28 mouse cellular contexts compared by ENCODE assay signal in genomic region chr1:135834983-135835382, GRCm38 (mm10). TPM values are rescaled to one million over a fixed set of nuclear protein-coding genes. Genes with fewer than 3 reads are reported as not detected.
DNase-seq lines count a peak whose midpoint lies in the region; ATAC-seq lines count a peak whose summit lies in the region.
"Had no signal": no experiment of that assay in that cellular context is flagged by ENCODE, and none has a peak within 500 bp of the region (broad histone marks: within the 10 kb centered on the region; RNA-seq: fewer than 3 reads in every experiment).

No protein-coding gene starts in this region.

- H3K36me3 ChIP-seq in heart, embryonic 12.5 days = peaks cover 10% of the 10 kb centered on the region; the same call in 1 of the 2 replicates
- no peaks in the 10 kb centered on the region for H3K36me3 ChIP-seq in midbrain, embryonic 11.5 days (ENCODE audit: control insufficient read depth, insufficient read depth, low read length)
- no peaks in the 10 kb centered on the region for H3K36me3 ChIP-seq in midbrain, embryonic 14.5 days (ENCODE audit: control insufficient read depth, insufficient read depth, low read length)
- no peaks in the 10 kb centered on the region for H3K36me3 ChIP-seq in heart, embryonic 16.5 days (ENCODE audit: control insufficient read depth, insufficient read depth)
- H3K36me3 ChIP-seq: embryonic facial prominence, embryonic 10.5 days; embryonic facial prominence, embryonic 15.5 days; forebrain, embryonic 12.5 days; lung, embryonic 15.5 days; midbrain, embryonic 10.5 days; neural tube, embryonic 13.5 days had no signal

- no peak overlapping the region for H3K4me3 ChIP-seq in heart, embryonic 12.5 days
- no peak overlapping the region for H3K4me3 ChIP-seq in midbrain, embryonic 11.5 days (ENCODE audit: low read depth, low read length)
- no peak overlapping the region for H3K4me3 ChIP-seq in midbrain, embryonic 14.5 days (replicated peaks; ENCODE audit: low read depth, low read length)
- no peak overlapping the region for H3K4me3 ChIP-seq in heart, embryonic 16.5 days (ENCODE audit: low read length)
- H3K4me3 ChIP-seq: embryonic facial prominence, embryonic 10.5 days; embryonic facial prominence, embryonic 15.5 days; forebrain, embryonic 12.5 days; lung, embryonic 15.5 days; midbrain, embryonic 10.5 days; neural tube, embryonic 13.5 days had no signal

- H3K27me3 ChIP-seq in heart, embryonic 12.5 days (replicated peaks) = no peaks in the 10 kb centered on the region
- H3K27me3 ChIP-seq in midbrain, embryonic 11.5 days (ENCODE audit: control insufficient read depth, insufficient read depth, low read length) = no peaks in the 10 kb centered on the region
- H3K27me3 ChIP-seq in midbrain, embryonic 14.5 days (ENCODE audit: control insufficient read depth, insufficient read depth, low read length) = no peaks in the 10 kb centered on the region
- H3K27me3 ChIP-seq in heart, embryonic 16.5 days (ENCODE audit: control insufficient read depth, insufficient read depth, low read length) = no peaks in the 10 kb centered on the region
- H3K27me3 ChIP-seq: embryonic facial prominence, embryonic 15.5 days; forebrain, embryonic 12.5 days; lung, embryonic 15.5 days; neural tube, embryonic 13.5 days had no signal

- intact Hi-C loops in heart, postnatal 36 days (cut with DNase I) = no loop called here

- H3K27ac ChIP-seq in heart, embryonic 12.5 days (ENCODE audit: poor library complexity, severe bottlenecking) = peak overlapping the region; percentile 97
- H3K27ac ChIP-seq in midbrain, embryonic 11.5 days (ENCODE audit: low read depth, low read length) = no peak overlapping the region
- H3K27ac ChIP-seq in midbrain, embryonic 14.5 days (replicated peaks; ENCODE audit: low read depth, low read length) = no peak overlapping the region
- peak overlapping the region; percentile 96 for H3K27ac ChIP-seq in heart, embryonic 16.5 days (ENCODE audit: low read length)
- H3K27ac ChIP-seq: embryonic facial prominence, embryonic 10.5 days; forebrain, embryonic 12.5 days; midbrain, embryonic 10.5 days; neural tube, embryonic 13.5 days had no signal

- 64% methylated on average over 8 of the region's 8 CpGs for WGBS in heart, embryonic 12.5 days
- 82% methylated on average over 8 of the region's 8 CpGs for WGBS in midbrain, embryonic 11.5 days
- WGBS in midbrain, embryonic 14.5 days = 78% methylated on average over 8 of the region's 8 CpGs
- 55% methylated on average over 8 of the region's 8 CpGs for WGBS in heart, embryonic 16.5 days

- no peak for ATAC-seq in heart, embryonic 12.5 days (ENCODE audit: insufficient number of reproducible peaks, low FRiP score)
- ATAC-seq in midbrain, embryonic 11.5 days (ENCODE audit: low FRiP score) = no peak
- no peak for ATAC-seq in midbrain, embryonic 14.5 days (ENCODE audit: low FRiP score, low TSS enrichment)
- no peak for ATAC-seq in heart, embryonic 16.5 days (replicated peaks; ENCODE audit: extremely low read depth, insufficient read depth, low FRiP score)
- ATAC-seq: hindbrain, embryonic 16.5 days had no signal

- H3K9ac ChIP-seq in heart, embryonic 12.5 days = peak overlapping the region; percentile 34; the same call in 1 of the 2 replicates
- no peak overlapping the region for H3K9ac ChIP-seq in midbrain, embryonic 11.5 days (ENCODE audit: low read length)
- no peak overlapping the region for H3K9ac ChIP-seq in midbrain, embryonic 14.5 days (replicated peaks; ENCODE audit: low read length)
- peak overlapping the region; percentile 23 for H3K9ac ChIP-seq in heart, embryonic 16.5 days (ENCODE audit: low read length)
- H3K9ac ChIP-seq: embryonic facial prominence, embryonic 15.5 days; forebrain, embryonic 12.5 days; forebrain, postnatal 0 days; lung, embryonic 15.5 days; neural tube, embryonic 13.5 days had no signal

- H3K9me3 ChIP-seq in heart, embryonic 12.5 days (replicated peaks) = no peaks in the 10 kb centered on the region
- no peaks in the 10 kb centered on the region for H3K9me3 ChIP-seq in midbrain, embryonic 11.5 days (ENCODE audit: control insufficient read depth, low read length)
- H3K9me3 ChIP-seq in midbrain, embryonic 14.5 days (ENCODE audit: control insufficient read depth, low read length) = no peaks in the 10 kb centered on the region
- no peaks in the 10 kb centered on the region for H3K9me3 ChIP-seq in heart, embryonic 16.5 days (replicated peaks; ENCODE audit: control insufficient read depth, low read length)
- H3K9me3 ChIP-seq: embryonic facial prominence, embryonic 10.5 days; embryonic facial prominence, embryonic 15.5 days; forebrain, embryonic 12.5 days; lung, embryonic 15.5 days; midbrain, embryonic 10.5 days; neural tube, embryonic 13.5 days had no signal

- H3K4me2 ChIP-seq in heart, embryonic 12.5 days = no peak overlapping the region
- no peak overlapping the region for H3K4me2 ChIP-seq in midbrain, embryonic 11.5 days
- no peak overlapping the region for H3K4me2 ChIP-seq in midbrain, embryonic 14.5 days (ENCODE audit: low read length)
- H3K4me2 ChIP-seq in heart, embryonic 16.5 days (ENCODE audit: low read depth, low read length) = peak overlapping the region; percentile 17
- H3K4me2 ChIP-seq: embryonic facial prominence, embryonic 15.5 days; forebrain, embryonic 12.5 days; liver, embryonic 11.5 days; lung, embryonic 15.5 days; neural tube, embryonic 13.5 days had no signal

- DNase-seq in heart, postnatal 36 days = no peak
- peak; percentile 51 for DNase-seq in midbrain, embryonic 11.5 days (ENCODE audit: low spot score, missing footprints)
- DNase-seq in midbrain, embryonic 14.5 days = no peak
- DNase-seq in embryo, embryonic 10 days (ENCODE audit: low spot score) = no peak
- DNase-seq in B cell, adult 2 months = no peak
- DNase-seq: adrenal gland, postnatal 36 days; cerebellum, adult 18-20 months; cerebellum, postnatal 10 days; forebrain, postnatal 0 days; gastrocnemius, postnatal 10 days; kidney, adult 9 months; kidney, postnatal 10 days; layer of hippocampus, postnatal 36 days; thymus, adult 2 months had no signal

- peaks cover 71% of the 10 kb centered on the region for H3K4me1 ChIP-seq in heart, embryonic 12.5 days (replicated peaks)
- H3K4me1 ChIP-seq in midbrain, embryonic 11.5 days (ENCODE audit: control insufficient read depth, insufficient read depth, low read length) = no peaks in the 10 kb centered on the region
- no peaks in the 10 kb centered on the region for H3K4me1 ChIP-seq in midbrain, embryonic 14.5 days (ENCODE audit: control insufficient read depth, insufficient read depth, low read length)
- peaks cover 41% of the 10 kb centered on the region for H3K4me1 ChIP-seq in heart, embryonic 16.5 days (ENCODE audit: control insufficient read depth, insufficient read depth, low read length)
- H3K4me1 ChIP-seq: forebrain, embryonic 12.5 days had no signal

RNA-seq across cellular contexts. Expression of gene Tnnt2, which starts 1.2 kb away (rescaled TPM):
- polyA plus RNA-seq in heart, embryonic 12.5 days (2016; fragmentation: Nextera tagmentation; extraction: Ambion mirVana) = 5,319 and 5,490 TPM in 2 replicates
- 1,000 to 10,000 TPM; 8,733 to 8,759 TPM for total RNA-seq in heart, postnatal 36 days (2021)
- 0.82 and 0.92 TPM in 2 replicates for polyA plus RNA-seq in midbrain, embryonic 11.5 days (2014; fragmentation: Nextera tagmentation; extraction: Ambion mirVana)
- polyA plus RNA-seq in midbrain, embryonic 14.5 days (2014; fragmentation: Nextera tagmentation; extraction: Ambion mirVana) = 0.34 TPM in 1 of 2 replicates, not detected in the other
- polyA plus RNA-seq in heart, embryonic 16.5 days (2015; fragmentation: Nextera tagmentation; extraction: Ambion mirVana) = 9,605 and 10,628 TPM in 2 replicates
- total RNA-seq: common myeloid progenitor, adult 5-6 weeks; megakaryocyte progenitor cell, adult 5-6 weeks had no signal

RNA-seq across cellular contexts. Expression of gene Lad1, which starts 16.6 kb away (rescaled TPM):
- 3.0 and 3.3 TPM in 2 replicates for polyA plus RNA-seq in heart, embryonic 12.5 days (2016; fragmentation: Nextera tagmentation; extraction: Ambion mirVana)
- 1 to 10 TPM; 5.6 to 8.2 TPM for total RNA-seq in heart, postnatal 36 days (2021)
- 0.36 and 0.37 TPM in 2 replicates for polyA plus RNA-seq in midbrain, embryonic 11.5 days (2014; fragmentation: Nextera tagmentation; extraction: Ambion mirVana)
- 0.58 and 1.0 TPM in 2 replicates for polyA plus RNA-seq in midbrain, embryonic 14.5 days (2014; fragmentation: Nextera tagmentation; extraction: Ambion mirVana)
- 5.9 TPM in 2 replicates for polyA plus RNA-seq in heart, embryonic 16.5 days (2015; fragmentation: Nextera tagmentation; extraction: Ambion mirVana)
- total RNA-seq: adrenal gland, postnatal 36 days; CH12.LX; common myeloid progenitor, adult 5-6 weeks; megakaryocyte progenitor cell, adult 5-6 weeks had no signal

RNA-seq across cellular contexts. Expression of gene Tnni1, which starts 55.7 kb away (rescaled TPM):
- 3,113 and 3,172 TPM in 2 replicates for polyA plus RNA-seq in heart, embryonic 12.5 days (2016; fragmentation: Nextera tagmentation; extraction: Ambion mirVana)
- total RNA-seq in heart, postnatal 36 days (2021) = 1 to 10 TPM; 1.0 to 1.4 TPM
- polyA plus RNA-seq in midbrain, embryonic 11.5 days (2014; fragmentation: Nextera tagmentation; extraction: Ambion mirVana) = 0.95 and 1.3 TPM in 2 replicates
- 0.43 TPM in 1 of 2 replicates, not detected in the other for polyA plus RNA-seq in midbrain, embryonic 14.5 days (2014; fragmentation: Nextera tagmentation; extraction: Ambion mirVana)
- 4,265 and 4,826 TPM in 2 replicates for polyA plus RNA-seq in heart, embryonic 16.5 days (2015; fragmentation: Nextera tagmentation; extraction: Ambion mirVana)
- total RNA-seq: common myeloid progenitor, adult 5-6 weeks; megakaryocyte progenitor cell, adult 5-6 weeks; midbrain, postnatal 0 days had no signal

Comparison
In these comparisons a context has a peak if more than half of its experiments do, and no peak if none do; other contexts are left out.
1. H3K27ac ChIP-seq: peak in heart, embryonic 12.5 days (single experiment) and heart, embryonic 16.5 days (single experiment); none in midbrain, embryonic 11.5 days (single experiment) and midbrain, embryonic 14.5 days (single experiment).
2. H3K9ac ChIP-seq: peak in heart, embryonic 12.5 days (single experiment) and heart, embryonic 16.5 days (single experiment); none in midbrain, embryonic 11.5 days (single experiment) and midbrain, embryonic 14.5 days (single experiment).
3. RNA of gene Tnnt2, which starts 1.2 kb away (polyA plus RNA-seq): 9,605 to 10,628 TPM in heart, embryonic 16.5 days and 5,319 to 5,490 TPM in heart, embryonic 12.5 days; 0.82 to 0.92 TPM in midbrain, embryonic 11.5 days and 0.34 TPM in midbrain, embryonic 14.5 days; every median in the first group is over 1,000 times any median in the second.
4. RNA of gene Tnni1, which starts 55.7 kb away (polyA plus RNA-seq): 4,265 to 4,826 TPM in heart, embryonic 16.5 days and 3,113 to 3,172 TPM in heart, embryonic 12.5 days; 0.95 to 1.3 TPM in midbrain, embryonic 11.5 days and 0.43 TPM in midbrain, embryonic 14.5 days; every median in the first group is over 1,000 times any median in the second.